Mouse (Mus musculus) gastrocnemius, postnatal 4 days (tissue): ENCODE data around the gene Trib2. TPM values are rescaled to one million over a fixed set of nuclear protein-coding genes. Genes with fewer than 3 reads are reported as not detected.
A peak's percentile ranks its signal among the peaks of the same experiment; 100 is the strongest.

Source experiments
- DNase-seq, 2 experiments: peaks; one replicate each; pipeline ENCODE4 v3.0.0; 2021 to 2022; ENCODE audit warnings: low spot score in 2 of 2, mixed read lengths in 2 of 2
- total RNA-seq, 2 experiments: library from RNA; stranded (reverse); gene quantifications; 2 replicates each; pipeline ENCODE4 v1.2.3; 2021

Gene Trib2
- total RNA-seq, 2 experiments from 2014 or later, result 38.8 to 43.4 TPM

DNA sequence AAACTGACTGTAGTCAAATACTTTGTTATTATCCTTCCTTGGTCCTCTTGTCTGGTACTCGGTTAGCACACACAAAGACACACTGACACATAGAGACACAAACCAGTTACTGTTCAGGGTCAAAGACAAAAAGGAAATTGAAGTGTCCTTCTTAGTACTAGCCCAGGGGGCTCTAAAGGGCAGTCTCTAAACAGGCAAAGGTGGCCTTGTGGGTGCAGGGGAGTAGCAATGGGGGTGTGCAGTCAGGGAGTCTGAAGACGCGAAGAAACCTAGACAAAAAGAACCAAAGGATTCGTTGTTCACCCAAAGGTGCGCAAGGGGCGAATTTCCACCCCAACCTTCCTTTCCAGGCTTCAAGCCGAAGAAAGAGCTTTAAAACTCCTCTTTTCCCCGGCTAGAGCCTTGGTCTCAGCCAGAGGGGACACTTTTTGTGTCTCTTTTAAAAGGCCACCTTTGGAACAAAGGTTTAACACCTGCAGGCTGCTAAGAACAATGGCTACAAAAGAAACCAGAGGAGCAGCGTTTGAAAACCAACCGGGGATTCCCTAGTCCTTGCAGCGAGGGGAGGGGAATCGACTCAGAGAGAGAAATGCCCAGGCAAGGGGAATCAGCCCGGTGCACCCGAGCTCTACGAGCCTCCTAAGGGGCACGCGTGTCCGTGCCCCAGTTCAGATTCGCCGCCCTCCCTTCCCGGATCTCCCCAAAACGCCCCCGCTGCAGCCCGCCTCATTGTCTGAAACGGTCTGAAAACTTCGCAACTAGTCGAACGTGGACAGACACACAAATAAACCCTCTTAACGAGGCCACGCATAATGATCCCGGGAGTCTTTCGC, 2.3 kb downstream of the Trib2 start:
- DNase-seq, result peak in 1 of 2 experiments; percentile 47

DNA sequence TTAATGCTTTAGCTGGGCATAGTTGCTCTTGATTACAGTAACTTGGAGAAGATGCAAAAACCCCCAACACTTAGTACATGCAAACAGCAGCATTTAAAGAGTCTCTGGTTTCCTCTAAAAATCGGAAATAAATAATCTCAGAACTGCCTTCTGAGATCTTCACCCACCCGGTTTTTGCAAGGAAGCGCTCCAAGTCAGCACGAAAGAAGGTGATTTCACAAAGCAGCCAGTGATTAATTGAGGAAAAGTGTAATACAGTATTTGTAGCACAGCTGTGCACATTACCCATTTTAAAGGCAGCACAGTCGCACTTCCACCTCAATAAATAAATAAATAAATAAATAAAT, 2.9 kb downstream of the Trib2 start:
- DNase-seq, result no peak

DNA sequence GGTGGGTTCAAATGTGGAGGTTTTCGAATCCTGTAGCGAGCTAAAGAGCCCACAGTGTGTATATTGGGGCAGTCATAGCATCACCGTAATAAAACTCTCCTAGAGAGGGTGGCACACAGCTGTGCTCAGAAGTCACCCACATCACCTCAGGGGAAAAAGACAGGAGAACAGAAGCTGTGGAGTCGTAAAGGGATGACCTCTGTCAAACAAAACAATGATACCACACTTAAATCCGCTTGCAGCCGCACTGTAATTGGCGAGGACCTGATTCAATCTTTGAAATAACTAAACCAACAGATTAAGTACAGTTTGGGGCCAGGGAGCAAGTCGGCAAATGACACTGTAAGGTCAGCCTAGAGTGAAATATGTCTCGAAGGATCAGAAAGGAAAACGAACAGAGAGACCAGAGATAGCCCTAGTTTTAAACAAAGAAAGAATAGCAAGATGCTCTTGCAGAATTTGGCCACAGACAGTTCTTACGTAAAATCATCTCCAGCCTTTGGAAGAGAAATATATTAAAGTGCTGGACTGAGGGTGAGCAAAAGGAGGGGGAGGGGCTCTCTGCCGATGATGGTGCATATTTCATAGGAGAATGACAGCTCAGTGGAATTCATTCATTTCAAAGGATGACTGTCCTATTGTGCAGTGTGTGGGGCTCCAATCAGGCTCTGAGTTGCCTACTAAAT, 3.4 kb downstream of the Trib2 start:
- peak in 1 of 2 experiments; percentile 36 for DNase-seq

DNA sequence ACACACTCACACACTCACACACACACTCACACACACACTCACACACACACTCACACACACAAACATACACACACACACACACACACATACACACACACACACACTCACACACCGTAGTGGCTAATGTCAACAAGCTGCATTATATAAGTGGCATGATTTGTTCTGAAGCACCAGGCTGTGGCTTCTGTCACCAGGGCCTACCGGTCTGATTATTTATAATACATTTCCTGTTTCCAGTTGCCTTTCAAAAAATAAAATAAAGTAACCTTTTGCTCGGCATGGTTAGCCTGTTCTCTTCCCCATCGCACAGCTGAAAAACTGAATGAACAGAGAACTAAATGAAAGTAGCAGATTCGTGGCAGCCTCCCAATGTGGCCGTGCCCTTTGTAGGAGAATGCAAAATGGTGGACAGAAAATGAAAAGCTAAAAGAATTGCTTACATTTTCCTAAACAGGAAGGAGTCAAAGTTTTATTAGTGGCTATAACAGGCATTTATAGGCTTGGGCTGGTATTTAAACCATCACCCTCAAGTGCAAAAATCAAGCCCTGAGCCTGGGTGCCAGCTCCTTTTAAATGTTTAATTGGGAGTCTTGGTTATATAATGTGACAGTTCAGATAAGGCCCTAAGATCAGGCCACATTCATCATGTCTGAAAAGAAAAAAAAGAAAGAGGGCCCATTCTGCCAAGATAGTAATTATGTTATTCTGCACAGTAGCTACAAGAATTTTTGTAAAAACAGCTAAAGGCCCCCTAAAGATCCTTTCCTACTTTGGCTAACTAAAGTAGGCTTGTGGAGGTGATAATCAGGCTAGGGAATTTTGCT, 4.4 kb downstream of the Trib2 start:
- no peak for DNase-seq

GRCm38 (mm10) chr12:15811682-15812081, 5.0 kb downstream of the Trib2 start:
- DNase-seq, result no peak

GRCm38 (mm10) chr12:15810926-15811325, 5.8 kb downstream of the Trib2 start:
- no peak for DNase-seq

- no peak for DNase-seq
These were observed 7.1 kb downstream of the Trib2 start for GRCm38 (mm10) chr12:15809657-15810056.

DNA sequence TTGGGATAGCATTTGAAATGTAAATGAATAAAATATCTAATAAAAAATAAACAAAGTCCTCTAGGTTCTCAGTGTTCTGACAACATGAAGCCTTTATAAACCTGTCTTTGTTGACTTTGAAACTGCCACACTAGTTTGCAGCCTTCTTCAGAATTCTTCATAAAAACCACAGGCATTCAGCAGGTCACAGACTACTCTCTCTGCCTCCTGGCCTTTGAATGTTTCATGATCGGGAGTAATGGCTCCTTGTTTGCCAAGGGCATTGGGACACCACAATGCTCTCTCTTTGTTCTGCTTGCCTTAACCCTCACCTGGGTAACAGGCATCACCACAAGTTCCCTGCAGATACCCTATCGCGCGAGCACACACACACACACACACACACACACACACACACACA, 7.5 kb downstream of the Trib2 start:
- no peak for DNase-seq

DNA sequence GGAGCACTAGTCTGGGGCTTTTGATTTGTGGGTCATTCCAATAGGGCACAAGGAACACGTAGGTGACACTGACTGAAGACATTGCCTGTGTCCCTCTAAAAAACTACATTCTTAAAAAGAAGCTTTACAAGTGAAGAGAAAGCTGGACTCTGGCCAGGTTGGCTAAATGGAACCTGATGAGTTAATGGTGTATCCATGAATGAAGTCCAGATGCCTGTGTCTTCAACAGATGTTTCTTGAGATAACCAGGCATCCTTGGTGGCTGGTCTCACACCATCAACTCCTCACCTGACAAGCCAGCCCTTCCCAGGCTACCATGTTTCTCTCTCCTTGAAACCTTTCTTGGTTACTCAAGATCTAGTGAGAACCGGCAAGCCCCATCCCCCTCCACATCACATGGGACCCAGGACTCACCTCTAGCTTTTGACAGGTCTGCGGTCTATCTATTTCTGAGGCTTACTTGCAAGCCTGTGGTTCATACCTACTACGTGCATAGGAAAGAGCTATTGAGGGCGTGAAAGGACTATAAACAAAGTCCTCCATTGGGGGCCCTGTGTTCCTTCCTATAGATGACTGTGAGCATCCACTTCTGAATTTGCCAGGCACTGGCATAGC, 8.4 kb downstream of the Trib2 start:
- DNase-seq, result no peak

DNA sequence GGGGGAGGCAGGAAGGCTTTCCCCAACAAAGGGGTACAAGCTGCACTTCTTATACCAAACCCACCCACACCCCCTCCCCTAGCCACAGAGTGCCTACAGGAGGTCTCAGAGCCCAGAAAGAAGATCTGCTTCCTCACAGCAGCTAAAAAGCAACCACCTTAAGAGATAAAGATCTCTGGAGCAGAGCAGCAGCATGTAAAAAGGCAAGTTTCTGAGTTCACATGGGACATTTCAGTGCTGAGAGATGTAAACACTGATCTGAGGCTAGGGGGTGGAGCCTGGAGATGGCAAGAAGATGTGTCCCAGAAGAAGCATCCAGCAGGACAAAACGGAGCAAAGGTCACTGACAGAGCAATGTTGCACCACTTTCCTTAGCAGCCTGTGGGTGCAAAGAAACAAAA, 11.8 kb downstream of the Trib2 start:
- DNase-seq, result no peak

DNA sequence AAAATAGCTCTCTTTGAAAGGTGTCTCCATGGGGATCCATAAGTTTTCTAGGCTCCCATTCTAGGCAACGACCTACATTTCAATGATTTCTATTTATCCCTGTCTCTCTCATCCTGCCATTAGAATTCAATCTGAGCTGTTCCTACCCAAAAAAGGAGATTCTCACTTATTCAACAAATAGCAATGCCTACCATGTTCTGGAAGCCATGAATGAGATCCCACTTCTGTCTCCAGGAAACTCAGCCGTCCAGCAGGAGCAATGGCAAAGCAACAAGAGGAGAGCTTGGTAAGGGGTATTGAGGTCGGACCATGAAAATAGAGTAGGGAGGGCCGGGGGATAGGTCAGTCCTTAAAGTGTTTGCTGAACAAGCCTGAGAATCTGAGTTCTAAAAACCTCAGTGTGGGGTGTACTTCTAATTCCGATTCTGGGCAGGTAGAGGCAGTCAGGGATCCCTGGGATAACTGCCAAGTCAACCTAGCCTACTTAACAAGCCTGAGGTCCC, 12.7 kb downstream of the Trib2 start:
- DNase-seq, result no peak

DNA sequence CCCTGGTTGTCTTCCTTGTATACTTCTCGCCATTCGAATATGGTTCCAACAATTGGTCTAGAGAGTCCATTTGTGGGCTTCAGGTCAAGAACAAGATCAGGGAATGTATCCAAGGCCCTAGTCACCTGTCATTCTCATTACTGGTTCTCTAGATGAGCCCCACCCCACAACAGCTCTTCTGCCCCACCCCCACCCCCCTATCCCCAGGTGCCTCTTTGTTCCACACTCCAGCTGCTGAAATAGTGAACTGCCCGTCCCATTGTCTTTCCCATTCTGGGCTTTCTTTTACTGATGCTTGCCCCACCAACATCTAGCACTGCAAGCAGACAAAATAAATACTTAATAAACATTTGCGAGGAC, 15.2 kb downstream of the Trib2 start:
- no peak for DNase-seq

GRCm38 (mm10) chr12:15800914-15801570, 15.7 kb downstream of the Trib2 start:
- no peak for DNase-seq

- DNase-seq, result no peak
These were observed 16.4 kb downstream of the Trib2 start for GRCm38 (mm10) chr12:15800196-15800913.

- no peak for DNase-seq
These were observed 18.7 kb downstream of the Trib2 start for GRCm38 (mm10) chr12:15798019-15798418.

GRCm38 (mm10) chr12:15795886-15796285, 20.8 kb downstream of the Trib2 start:
- no peak for DNase-seq

- DNase-seq, result no peak
These were observed 23.4 kb downstream of the Trib2 start for GRCm38 (mm10) chr12:15793336-15793735.

GRCm38 (mm10) chr12:15790181-15790580, 26.5 kb downstream of the Trib2 start:
- no peak for DNase-seq

DNA sequence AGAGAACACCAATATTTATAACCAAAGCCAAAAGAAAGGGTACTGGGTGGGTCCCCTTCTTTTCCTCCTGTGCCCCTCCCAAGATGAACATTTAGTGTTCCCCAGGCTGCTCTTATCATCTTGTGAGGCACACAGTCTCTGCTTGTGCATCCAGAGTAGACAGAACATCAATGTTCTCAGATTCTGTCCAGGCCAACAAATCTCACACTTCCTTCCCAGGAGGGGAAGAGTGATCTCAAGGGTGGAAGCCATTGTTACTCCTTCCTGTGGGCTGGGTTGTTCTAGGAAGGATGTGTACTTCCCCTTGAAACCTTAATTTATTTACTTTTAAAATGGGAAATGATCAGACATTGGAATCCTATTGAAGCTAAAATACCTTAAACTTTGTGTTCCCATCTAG, 39.7 kb downstream of the Trib2 start:
- DNase-seq, result no peak

DNA sequence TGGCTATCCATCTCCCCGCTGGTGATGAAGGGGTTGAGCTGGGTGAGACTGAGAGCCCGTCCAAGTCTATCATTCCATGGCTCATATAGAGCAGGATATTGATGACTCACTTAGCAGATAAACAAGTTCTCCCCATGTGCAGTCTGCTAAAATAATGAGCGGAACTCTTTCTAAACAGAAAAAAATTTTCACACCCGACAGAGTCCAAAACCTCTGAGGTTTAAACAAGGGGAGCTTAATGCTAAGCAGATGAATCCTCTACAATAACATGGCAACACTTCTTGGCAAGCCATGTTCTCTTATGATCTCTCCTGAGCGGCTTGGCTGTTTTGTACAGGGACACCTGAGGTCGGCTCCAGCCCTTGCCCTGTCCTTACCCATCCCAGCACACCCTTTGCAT, 45.0 kb downstream of the Trib2 start:
- no peak for DNase-seq
